Mouse (Mus musculus): ENCODE data around the gene Ldhb. TPM values are rescaled to one million over a fixed set of nuclear protein-coding genes. Genes with fewer than 3 reads are reported as not detected.

Ldhb gene
- polyA plus RNA-seq, 1 experiment from 2014 or later: 151 TPM

GRCm38 (mm10) chr6:142511516-142512135 lies 3.9 kb upstream of the Ldhb start:
- 34% methylated on average over 12 of the region's 12 CpGs for WGBS
- no peak overlapping the region for H3K9ac ChIP-seq (ENCODE audit: low read length)

GRCm38 (mm10) chr6:142508663-142509062 lies 906 bp upstream of the Ldhb start:
- 0 out of 2 replicates have a peak, but pooled peaks cover 5% of the 10 kb centered on the region for H3K4me1 ChIP-seq (replicated peaks; ENCODE audit: control insufficient read depth, insufficient read depth)
- TF ChIP-seq EP300 (optimal IDR thresholded peaks at IDR 0.05) (no peak), CTCF (IDR thresholded peaks at IDR 0.05; ENCODE audit: low read depth) (no peak)
- H3K4me2 ChIP-seq (replicated peaks; ENCODE audit: low read depth): no peak overlapping the region
- no peak overlapping the region for H3K4me3 ChIP-seq (ENCODE audit: low read depth, low read length)
- peaks cover 2% of the 10 kb centered on the region; the same call in 1 of the 2 replicates for H3K36me3 ChIP-seq (ENCODE audit: control insufficient read depth, insufficient read depth, low read length)
- H3K9me3 ChIP-seq (ENCODE audit: control insufficient read depth, low read length): no peaks in the 10 kb centered on the region
- no peak overlapping the region for H3K9ac ChIP-seq (ENCODE audit: low read length)
- no peaks in the 10 kb centered on the region for H3K27me3 ChIP-seq (ENCODE audit: control insufficient read depth, insufficient read depth, low read length)
- no peak for ATAC-seq (ENCODE audit: low FRiP score, low TSS enrichment)
- WGBS: 67% methylated on average over 4 of the region's 4 CpGs
- no peak for DNase-seq (ENCODE audit: low spot score)
- no peak overlapping the region for H3K27ac ChIP-seq (replicated peaks)

More at GRCm38 (mm10) chr6:142511516-142512135, 3.9 kb upstream of the Ldhb start:
- H3K27me3 ChIP-seq (ENCODE audit: control insufficient read depth, insufficient read depth, low read length): no peaks in the 10 kb centered on the region
- no peak for DNase-seq (ENCODE audit: low spot score)
- no peak overlapping the region for H3K4me2 ChIP-seq (replicated peaks; ENCODE audit: low read depth)
- TF ChIP-seq CTCF (IDR thresholded peaks at IDR 0.05; ENCODE audit: low read depth) (no peak), EP300 (optimal IDR thresholded peaks at IDR 0.05) (no peak)
- ATAC-seq (ENCODE audit: low FRiP score, low TSS enrichment): no peak
- H3K27ac ChIP-seq (replicated peaks): no peak overlapping the region
- H3K36me3 ChIP-seq (ENCODE audit: control insufficient read depth, insufficient read depth, low read length): no peaks in the 10 kb centered on the region
- no peak overlapping the region for H3K4me3 ChIP-seq (ENCODE audit: low read depth, low read length)
- 0 out of 2 replicates have a peak, but pooled peaks cover 5% of the 10 kb centered on the region for H3K4me1 ChIP-seq (replicated peaks; ENCODE audit: control insufficient read depth, insufficient read depth)
- H3K9me3 ChIP-seq (ENCODE audit: control insufficient read depth, low read length): no peaks in the 10 kb centered on the region

- peak overlapping the region; percentile 88 for H3K4me2 ChIP-seq (replicated peaks; ENCODE audit: low read depth)
- no peaks in the 10 kb centered on the region for H3K27me3 ChIP-seq (ENCODE audit: control insufficient read depth, insufficient read depth, low read length)
- peak overlapping the region; percentile 65 for H3K27ac ChIP-seq (replicated peaks)
- H3K4me3 ChIP-seq (ENCODE audit: low read depth, low read length): peak overlapping the region; percentile 50
- TF ChIP-seq CTCF (IDR thresholded peaks at IDR 0.05; ENCODE audit: low read depth): no peak
- ATAC-seq (ENCODE audit: low FRiP score, low TSS enrichment): peak; percentile 36
- DNase-seq (ENCODE audit: low spot score): peak; percentile 32
- peak overlapping the region; percentile 63 for H3K9ac ChIP-seq (ENCODE audit: low read length)
- no peaks in the 10 kb centered on the region for H3K9me3 ChIP-seq (ENCODE audit: control insufficient read depth, low read length)
- 0 out of 2 replicates have a peak, but pooled peaks cover 5% of the 10 kb centered on the region for H3K4me1 ChIP-seq (replicated peaks; ENCODE audit: control insufficient read depth, insufficient read depth)
- H3K36me3 ChIP-seq (ENCODE audit: control insufficient read depth, insufficient read depth, low read length): peaks cover 2% of the 10 kb centered on the region; the same call in 1 of the 2 replicates
- 3% methylated on average over 30 of the region's 30 CpGs for WGBS
These were observed 548 bp downstream of the Ldhb start for GRCm38 (mm10) chr6:142507033-142507784.

GRCm38 (mm10) chr6:142506338-142507032 lies 1.3 kb downstream of the Ldhb start:
- H3K27ac ChIP-seq (replicated peaks): no peak overlapping the region; the same call in 1 of the 2 replicates
- DNase-seq (ENCODE audit: low spot score): no peak
- 12% methylated on average over 10 of the region's 10 CpGs for WGBS
- peak overlapping the region; percentile 88 for H3K4me2 ChIP-seq (replicated peaks; ENCODE audit: low read depth)
- no peaks in the 10 kb centered on the region for H3K27me3 ChIP-seq (ENCODE audit: control insufficient read depth, insufficient read depth, low read length)
- peak overlapping the region; percentile 63 for H3K9ac ChIP-seq (ENCODE audit: low read length)
- peak overlapping the region; percentile 50 for H3K4me3 ChIP-seq (ENCODE audit: low read depth, low read length)
- H3K9me3 ChIP-seq (ENCODE audit: control insufficient read depth, low read length): no peaks in the 10 kb centered on the region
- ATAC-seq (ENCODE audit: low FRiP score, low TSS enrichment): no peak
- peaks cover 2% of the 10 kb centered on the region; the same call in 1 of the 2 replicates for H3K36me3 ChIP-seq (ENCODE audit: control insufficient read depth, insufficient read depth, low read length)
- H3K4me1 ChIP-seq (replicated peaks; ENCODE audit: control insufficient read depth, insufficient read depth): 0 out of 2 replicates have a peak, but pooled peaks cover 5% of the 10 kb centered on the region
- no peak for TF ChIP-seq CTCF (IDR thresholded peaks at IDR 0.05; ENCODE audit: low read depth)
- TF ChIP-seq EP300 (optimal IDR thresholded peaks at IDR 0.05): no peak

- Histone ChIP-seq H3K4me2 (replicated peaks; ENCODE audit: low read depth) (no peak overlapping the region), H3K4me3 (ENCODE audit: low read depth, low read length) (no peak overlapping the region), H3K27ac (replicated peaks) (no peak overlapping the region), H3K27me3 (ENCODE audit: control insufficient read depth, insufficient read depth, low read length) (no peaks in the 10 kb centered on the region), H3K9ac (ENCODE audit: low read length) (no peak overlapping the region), H3K4me1 (replicated peaks; ENCODE audit: control insufficient read depth, insufficient read depth) (0 out of 2 replicates have a peak, but pooled peaks cover 5% of the 10 kb centered on the region), H3K36me3 (ENCODE audit: control insufficient read depth, insufficient read depth, low read length) (peaks cover 2% of the 10 kb centered on the region; the same call in 1 of the 2 replicates), H3K9me3 (ENCODE audit: control insufficient read depth, low read length) (no peaks in the 10 kb centered on the region)
- ATAC-seq (ENCODE audit: low FRiP score, low TSS enrichment) (no peak), DNase-seq (ENCODE audit: low spot score) (no peak)
- TF ChIP-seq CTCF (IDR thresholded peaks at IDR 0.05; ENCODE audit: low read depth) (no peak), EP300 (optimal IDR thresholded peaks at IDR 0.05) (no peak)
- WGBS: 71% methylated on average over 8 of the region's 8 CpGs
These were observed 4.2 kb downstream of the Ldhb start for GRCm38 (mm10) chr6:142503601-142504000.
